Mouse (Mus musculus) fat pad, adult 2 months (tissue): ENCODE results near the gene Hist1h4f.
"Not testable (repeated sequence)": the region's sequence is repeated elsewhere in the genome, so short reads cannot be mapped to it uniquely, and the experiment has no call there.

ENCODE experiments used
- DNase-seq: peaks from one replicate; pipeline ENCODE4 v3.0.0-alpha.2; 2011; ENCODE audit warnings: low read depth, low spot score; ENCODE audit errors: extremely low read depth

Hist1h4f gene

GRCm38 (mm10) chr13:23535137-23536075 lies 16.0 kb downstream of the Hist1h4f start, which contains the start of gene Hist1h3g:
Gene Hist1h3g, plus strand, starts transcription at chr13:23535422.
- DNase-seq = peak; percentile 83

- no peak for DNase-seq
Observed at GRCm38 (mm10) chr13:23534368-23535131, 16.9 kb downstream of the Hist1h4f start.

GRCm38 (mm10) chr13:23533560-23534367 lies 17.7 kb downstream of the Hist1h4f start, which contains the start of gene Hist1h2af:
Gene Hist1h2af, plus strand, starts transcription at chr13:23533906.
- DNase-seq = not testable (repeated sequence)

- DNase-seq = no peak
Observed at GRCm38 (mm10) chr13:23532262-23533075, 19.0 kb downstream of the Hist1h4f start.

- DNase-seq = no peak
Observed at GRCm38 (mm10) chr13:23530901-23531875, 20.3 kb downstream of the Hist1h4f start, which contains the start of gene Hist1h4h. Gene Hist1h4h, plus strand, starts transcription at chr13:23531050.

GRCm38 (mm10) chr13:23530181-23530900 lies 21.1 kb downstream of the Hist1h4f start:
- no peak for DNase-seq

DNA sequence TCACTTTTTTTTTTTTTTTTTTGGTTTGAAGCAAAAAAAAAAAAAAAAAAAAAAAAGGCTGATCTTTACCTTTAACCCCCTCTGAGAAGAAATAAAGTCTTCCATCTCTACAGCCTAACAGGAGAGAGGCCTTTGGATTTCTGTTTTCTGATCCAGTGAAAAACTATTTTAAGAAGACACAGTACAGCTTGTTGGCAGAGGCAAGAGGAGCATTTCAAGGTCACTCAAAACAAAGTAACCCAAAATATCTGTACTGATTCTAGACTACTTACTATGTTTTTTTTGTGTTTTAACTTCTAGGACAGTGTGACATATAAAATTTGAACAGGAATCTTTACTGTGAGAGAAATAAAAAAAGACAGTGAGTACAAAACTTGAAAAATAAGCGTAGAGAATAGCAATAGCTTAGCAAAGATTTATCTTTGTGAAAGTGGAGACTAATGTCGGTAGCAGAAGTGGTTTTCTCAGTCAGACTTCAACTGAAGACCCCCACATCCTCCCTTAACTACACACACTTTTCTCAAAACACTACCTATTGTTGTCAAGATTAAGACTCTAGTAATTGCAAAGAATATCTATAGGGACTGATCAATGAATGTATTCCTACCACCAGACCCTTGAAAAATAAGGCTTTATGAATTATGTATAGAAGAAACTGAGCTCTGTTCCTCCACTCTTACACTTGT lies 21.8 kb downstream of the Hist1h4f start:
- DNase-seq = no peak

DNA sequence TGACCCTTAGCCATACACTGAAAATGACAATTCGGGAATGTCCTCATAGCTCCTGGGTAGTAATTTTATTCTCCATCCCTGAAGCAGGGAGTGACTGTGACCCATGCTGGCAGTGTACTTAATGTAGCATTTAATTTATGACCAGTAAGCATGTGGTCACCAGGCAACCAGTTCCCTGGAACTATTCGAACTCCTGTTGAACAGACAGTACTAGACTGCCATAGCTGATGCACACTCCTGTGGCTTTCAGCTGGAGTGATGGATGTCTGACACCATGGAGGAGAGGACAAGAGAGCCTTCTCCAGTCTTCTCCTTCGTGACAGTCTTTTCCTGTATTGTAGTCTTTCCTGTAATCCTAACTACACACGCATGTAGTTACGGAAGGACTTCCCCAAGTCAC lies 22.4 kb downstream of the Hist1h4f start:
- no peak for DNase-seq

GRCm38 (mm10) chr13:23526312-23526711 lies 25.1 kb downstream of the Hist1h4f start:
- no peak for DNase-seq

DNA sequence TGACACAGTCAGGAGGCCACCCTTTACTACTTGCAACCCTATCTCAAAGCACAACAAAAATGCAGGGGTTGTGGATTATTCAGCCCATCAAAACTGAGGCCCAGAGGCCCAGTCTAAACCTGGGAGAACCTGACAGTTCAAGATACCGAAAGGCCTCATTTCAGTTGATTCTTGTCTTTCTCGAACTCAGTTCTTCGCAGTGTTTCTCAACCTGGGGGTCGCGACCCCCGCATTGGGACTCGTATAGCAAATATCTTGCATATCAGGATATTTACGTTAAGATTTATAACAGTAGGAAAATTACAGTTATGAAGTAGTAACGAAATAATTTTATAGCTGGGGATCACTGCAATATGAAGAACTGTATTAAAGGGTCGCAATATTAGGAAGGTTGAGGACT lies 25.5 kb downstream of the Hist1h4f start:
- DNase-seq = no peak

DNA sequence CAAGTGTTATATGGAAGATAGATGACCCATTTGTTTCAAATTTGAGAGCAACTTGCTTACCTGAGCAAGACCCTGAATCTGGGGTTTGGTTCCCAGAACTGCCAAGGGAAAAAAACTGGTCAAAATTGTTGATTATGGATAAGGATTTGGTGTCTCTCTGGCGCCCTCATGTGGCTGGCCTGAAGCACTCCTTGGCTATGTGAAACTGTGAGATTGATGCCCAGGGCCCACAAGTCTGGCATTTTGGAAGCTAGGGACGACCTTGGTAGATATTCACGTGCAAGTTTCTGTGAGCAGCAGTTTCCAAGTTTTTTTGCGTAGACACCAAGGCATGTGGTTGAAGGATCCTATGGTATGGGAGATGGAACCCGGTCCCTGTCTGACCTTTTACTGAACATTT lies 26.8 kb downstream of the Hist1h4f start:
- no peak for DNase-seq

DNA sequence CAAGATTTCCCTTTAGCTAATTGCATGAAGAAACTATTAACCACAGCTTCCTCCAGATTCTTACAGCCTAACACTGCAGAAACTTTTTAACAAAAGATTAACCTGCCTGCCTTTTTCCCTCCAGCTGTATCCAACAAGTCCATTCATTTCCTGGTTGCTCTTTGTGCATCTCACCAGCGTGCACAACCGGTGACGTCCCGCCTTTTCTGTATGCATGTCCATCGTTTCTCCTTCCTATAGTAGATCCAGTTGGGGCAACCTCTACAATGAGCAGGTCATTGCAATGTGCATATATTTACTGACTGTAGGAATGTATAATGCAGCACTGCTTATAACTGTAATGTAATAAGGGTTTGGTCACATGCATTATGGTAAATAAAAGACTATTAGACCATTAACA lies 27.5 kb downstream of the Hist1h4f start:
- no peak for DNase-seq

DNA sequence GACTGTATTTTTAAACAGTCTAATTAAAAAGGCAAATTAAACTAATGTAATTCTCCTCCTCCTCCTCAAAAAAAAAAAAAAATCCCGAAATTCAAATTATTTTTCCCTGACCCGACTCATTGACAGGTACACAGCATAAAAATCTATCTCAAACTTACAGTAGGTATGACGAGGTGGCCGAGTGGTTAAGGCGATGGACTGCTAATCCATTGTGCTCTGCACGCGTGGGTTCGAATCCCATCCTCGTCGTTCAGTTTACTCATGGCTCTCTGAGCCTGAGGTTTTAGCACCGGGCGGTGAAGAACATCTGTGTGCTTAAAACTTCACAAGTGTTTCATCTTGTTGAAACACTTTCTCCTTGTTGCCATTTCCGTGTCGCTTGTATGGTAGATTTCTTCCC lies 29.7 kb downstream of the Hist1h4f start:
- no peak for DNase-seq

GRCm38 (mm10) chr13:23519416-23519815 lies 32.0 kb downstream of the Hist1h4f start:
- no peak for DNase-seq

- no peak for DNase-seq
Observed at GRCm38 (mm10) chr13:23518885-23519284, 32.6 kb downstream of the Hist1h4f start.

DNA sequence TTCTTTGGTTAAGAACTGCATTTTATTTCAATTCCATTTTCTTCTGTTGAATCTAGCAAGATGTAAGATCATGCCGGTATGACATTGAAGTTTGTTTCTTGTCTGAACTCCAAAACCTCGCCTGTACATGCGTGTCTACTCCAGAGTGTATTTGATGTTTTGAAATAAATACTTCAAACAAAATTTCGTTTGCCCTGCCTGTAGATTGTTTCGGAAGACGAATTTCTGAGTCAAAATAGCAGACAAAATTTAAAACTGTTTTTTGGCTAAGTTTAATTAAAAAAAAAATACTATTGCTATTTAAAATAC lies 33.2 kb downstream of the Hist1h4f start:
- no peak for DNase-seq

DNA sequence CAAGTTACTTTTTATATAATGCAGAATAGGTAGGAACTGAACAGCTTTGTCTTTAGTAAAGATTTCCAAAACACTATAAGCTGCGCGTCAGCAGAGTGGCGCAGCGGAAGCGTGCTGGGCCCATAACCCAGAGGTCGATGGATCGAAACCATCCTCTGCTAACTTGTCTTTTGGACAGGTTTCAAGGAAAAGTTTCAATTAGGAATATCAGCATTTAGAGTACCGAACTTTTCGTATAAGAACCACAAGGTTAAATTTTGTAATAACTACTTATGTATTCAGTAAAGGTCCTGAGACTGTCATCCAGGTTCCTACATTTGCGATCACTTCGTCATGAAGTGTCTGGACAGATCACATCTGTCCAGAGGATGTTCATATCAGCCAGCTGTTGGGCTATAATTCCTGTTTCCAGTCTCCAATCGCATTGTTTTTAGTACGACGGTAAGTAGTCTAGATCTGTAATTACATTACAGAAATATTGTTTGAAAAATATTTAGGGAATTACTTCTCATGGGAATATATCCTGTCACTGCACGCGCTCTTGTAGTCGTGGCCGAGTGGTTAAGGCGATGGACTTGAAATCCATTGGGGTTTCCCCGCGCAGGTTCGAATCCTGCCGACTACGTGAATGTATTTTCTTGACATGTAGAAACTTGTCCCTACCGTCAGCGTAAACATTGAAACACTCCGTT lies 33.7 kb downstream of the Hist1h4f start:
- no peak for DNase-seq
